ENCODE assay signal across 9 mouse cellular contexts in genomic region chr13:97243962-97244711, GRCm38 (mm10). TPM values are rescaled to one million over a fixed set of nuclear protein-coding genes. Genes with fewer than 3 reads are reported as not detected.
DNase-seq lines count a peak whose midpoint lies in the region; ATAC-seq and TF ChIP-seq lines count a peak whose summit lies in the region.
"Had no signal": no experiment of that assay in that cellular context is flagged by ENCODE, and none has a peak within 500 bp of the region (broad histone marks: within the 10 kb centered on the region; RNA-seq: fewer than 3 reads in every experiment).

No protein-coding gene starts in this region.

- in situ Hi-C loops in ES-E14 (cut with MboI; ENCODE audit: low sequenced_read_pairs in 2 of 2, unreplicated experiment in 2 of 2) = loop anchor here in 1 of 2 experiments (25.0 kb wide), 2 partner anchors 243 to 368 kb away; no protein-coding TSS in a partner anchor

- H3K9ac ChIP-seq in heart, embryonic 12.5 days = peak overlapping the region; percentile 47
- H3K9ac ChIP-seq in ES-E14 (ENCODE audit: insufficient read depth, low read depth, low read length, poor library complexity, severe bottlenecking) = no peak overlapping the region; the same call in 1 of the 2 replicates
- peak overlapping the region; percentile 87 for H3K9ac ChIP-seq in forebrain, postnatal 0 days
- no peak overlapping the region for H3K9ac ChIP-seq in liver, embryonic 15.5 days

- H3K4me1 ChIP-seq in heart, embryonic 12.5 days (replicated peaks) = peaks cover 77% of the 10 kb centered on the region
- H3K4me1 ChIP-seq in ES-E14 (ENCODE audit: control insufficient read depth in 2 of 2, insufficient read depth in 2 of 2, low read length in 2 of 2, poor library complexity in 1 of 2) = peaks cover 4 to 36% of the 10 kb centered on the region in 2 experiments; a peak in 3 of 4 replicates
- H3K4me1 ChIP-seq in forebrain, postnatal 0 days (ENCODE audit: insufficient read depth) = peaks cover 42% of the 10 kb centered on the region
- peaks cover 12% of the 10 kb centered on the region for H3K4me1 ChIP-seq in liver, embryonic 15.5 days (replicated peaks)

- 49% methylated on average over 15 of the region's 15 CpGs for WGBS in heart, embryonic 12.5 days
- WGBS in forebrain, postnatal 0 days = 8% methylated on average over 15 of the region's 15 CpGs
- WGBS in liver, embryonic 15.5 days (ENCODE audit: insufficient replicate concordance) = 62% methylated on average over 15 of the region's 15 CpGs

- H3K4me2 ChIP-seq in heart, embryonic 12.5 days = peak overlapping the region; percentile 95
- peak overlapping the region; percentile 82 for H3K4me2 ChIP-seq in forebrain, postnatal 0 days (ENCODE audit: low read depth)
- peak overlapping the region; percentile 7; the same call in 1 of the 2 replicates for H3K4me2 ChIP-seq in liver, embryonic 15.5 days

- H3K27ac ChIP-seq in heart, embryonic 12.5 days (ENCODE audit: poor library complexity, severe bottlenecking) = no peak overlapping the region
- H3K27ac ChIP-seq in ES-E14 (ENCODE audit: insufficient read depth, low read depth, low read length, poor library complexity, severe bottlenecking) = no peak overlapping the region
- peak overlapping the region; percentile 98 for H3K27ac ChIP-seq in forebrain, postnatal 0 days (ENCODE audit: low read depth, low read length)
- H3K27ac ChIP-seq in liver, embryonic 15.5 days (replicated peaks) = no peak overlapping the region

- peaks cover 38% of the 10 kb centered on the region for H3K36me3 ChIP-seq in heart, embryonic 12.5 days
- H3K36me3 ChIP-seq in ES-E14 (ENCODE audit: control insufficient read depth, insufficient read depth, low read length, poor library complexity, severe bottlenecking) = peaks cover 44% of the 10 kb centered on the region
- H3K36me3 ChIP-seq in forebrain, postnatal 0 days (ENCODE audit: insufficient read depth) = peaks cover 39% of the 10 kb centered on the region
- H3K36me3 ChIP-seq in liver, embryonic 15.5 days (replicated peaks) = peaks cover 10% of the 10 kb centered on the region

- no peaks in the 10 kb centered on the region for H3K27me3 ChIP-seq in heart, embryonic 12.5 days (replicated peaks)
- no peaks in the 10 kb centered on the region for H3K27me3 ChIP-seq in forebrain, postnatal 0 days (ENCODE audit: insufficient read depth, low read length)
- H3K27me3 ChIP-seq in liver, embryonic 15.5 days = peaks cover 40% of the 10 kb centered on the region

- DNase-seq in heart, adult 8-10 months (ENCODE audit: low spot score) = no peak
- DNase-seq in ES-E14 (ENCODE audit: low read depth, low spot score) = no peak
- peak; percentile 69 for DNase-seq in forebrain, postnatal 0 days
- DNase-seq in urinary bladder, adult 2 months (ENCODE audit: low spot score) = no peak
- DNase-seq in ovary, postnatal 36 days (ENCODE audit: low spot score) = no peak
- DNase-seq in layer of hippocampus, adult 11-12 months (ENCODE audit: low spot score) = no peak
- DNase-seq: kidney, postnatal 10 days had no signal

- peak overlapping the region; percentile 59 for H3K4me3 ChIP-seq in heart, embryonic 12.5 days
- peak overlapping the region; percentile 11 to 88; a peak in 3 of 4 replicates for H3K4me3 ChIP-seq in ES-E14 (ENCODE audit: insufficient read depth in 1 of 2, low read depth in 1 of 2, low read length in 2 of 2, poor library complexity in 1 of 2, severe bottlenecking in 1 of 2)
- H3K4me3 ChIP-seq in forebrain, postnatal 0 days (ENCODE audit: low read depth, low read length) = peak overlapping the region; percentile 77
- H3K4me3 ChIP-seq in liver, embryonic 15.5 days (replicated peaks) = no peak overlapping the region

- ATAC-seq in heart, embryonic 12.5 days (ENCODE audit: insufficient number of reproducible peaks, low FRiP score) = no peak
- ATAC-seq in forebrain, postnatal 0 days = no peak
- ATAC-seq in liver, embryonic 15.5 days (ENCODE audit: insufficient read depth) = no peak

- H3K9me3 ChIP-seq in heart, embryonic 12.5 days (replicated peaks) = no peaks in the 10 kb centered on the region
- H3K9me3 ChIP-seq in ES-E14 (ENCODE audit: control insufficient read depth, insufficient read depth, low read depth, low read length) = no peaks in the 10 kb centered on the region
- H3K9me3 ChIP-seq in forebrain, postnatal 0 days (ENCODE audit: low read length) = no peaks in the 10 kb centered on the region
- no peaks in the 10 kb centered on the region for H3K9me3 ChIP-seq in liver, embryonic 15.5 days (replicated peaks)

- no peak for TF ChIP-seq CTCF in forebrain, postnatal 0 days (IDR thresholded peaks at IDR 0.05; ENCODE audit: low read depth)

TF ChIP-seq in ES-E14, 5 proteins besides CTCF, POLR2A, EP300 and RAD21:
- TF ChIP-seq HCFC1 (IDR thresholded peaks at IDR 0.05; ENCODE audit: borderline replicate concordance, insufficient read depth, low read length) (no peak), CHD2 (IDR thresholded peaks at IDR 0.05; ENCODE audit: low read depth, low read length) (no peak), ZC3H11A (IDR thresholded peaks at IDR 0.05; ENCODE audit: borderline replicate concordance, low read depth, low read length) (no peak), MAFK (IDR thresholded peaks at IDR 0.05; ENCODE audit: insufficient read depth, low read depth, low read length) (no peak), ZNF384 (IDR thresholded peaks at IDR 0.05; ENCODE audit: low read depth, low read length) (no peak)
TF ChIP-seq in ES-E14: peak in this region for 0.

RNA-seq across cellular contexts. Expression of gene Enc1, which starts 3.2 kb away (rescaled TPM):
- polyA plus RNA-seq in heart, embryonic 12.5 days (2016; fragmentation: Nextera tagmentation; extraction: Ambion mirVana) = 4.5 and 5.7 TPM in 2 replicates
- total RNA-seq in heart, adult 8-10 months (2022) = 1 to 10 TPM; 3.6 to 7.0 (median 4.7) TPM
- 63.1 and 73.6 TPM in 2 replicates for total RNA-seq in ES-E14 (2012; rRNA removed)
- 423 and 513 TPM in 2 replicates for total RNA-seq in forebrain, postnatal 0 days (2014; rRNA removed)
- polyA plus RNA-seq in forebrain, postnatal 0 days (2015; fragmentation: Nextera tagmentation; extraction: Ambion mirVana) = 76.8 and 80.3 TPM in 2 replicates
- polyA plus RNA-seq in liver, embryonic 15.5 days (2015; fragmentation: Nextera tagmentation; extraction: Ambion mirVana) = 0.55 and 0.67 TPM in 2 replicates
- 7.4 and 9.3 TPM in 2 replicates for polyA plus RNA-seq in urinary bladder, adult 2 months (2012; rRNA removed)

RNA-seq across cellular contexts. Expression of gene Hexb, which starts 46.0 kb away (rescaled TPM):
- 32.5 and 33.1 TPM in 2 replicates for polyA plus RNA-seq in heart, embryonic 12.5 days (2016; fragmentation: Nextera tagmentation; extraction: Ambion mirVana)
- 10 to 100 TPM; 20.9 to 25.2 (median 22.4) TPM for total RNA-seq in heart, adult 8-10 months (2022)
- 82.5 and 144 TPM in 2 replicates for total RNA-seq in ES-E14 (2012; rRNA removed)
- 49.2 and 54.3 TPM in 2 replicates for total RNA-seq in forebrain, postnatal 0 days (2014; rRNA removed)
- polyA plus RNA-seq in forebrain, postnatal 0 days (2015; fragmentation: Nextera tagmentation; extraction: Ambion mirVana) = 49.2 and 50.6 TPM in 2 replicates
- 26.0 and 28.3 TPM in 2 replicates for polyA plus RNA-seq in liver, embryonic 15.5 days (2015; fragmentation: Nextera tagmentation; extraction: Ambion mirVana)
- polyA plus RNA-seq in urinary bladder, adult 2 months (2012; rRNA removed) = 99.2 and 113 TPM in 2 replicates

Comparison
In these comparisons a context has a peak if more than half of its experiments do, and no peak if none do; other contexts are left out.
1. H3K4me2 ChIP-seq: peak in every context shown above with its lines; median percentile 95 in heart, embryonic 12.5 days; 82 in forebrain, postnatal 0 days; 7 in liver, embryonic 15.5 days.
2. H3K9ac ChIP-seq: peak in heart, embryonic 12.5 days (single experiment) and forebrain, postnatal 0 days (single experiment); none in ES-E14 (single experiment) and liver, embryonic 15.5 days (single experiment).